Mouse (Mus musculus) CD8-positive naive resting alpha-beta T cell, adult 2 months (primary cell): Measurements from ENCODE around the gene Spata2l.
A peak's percentile ranks its signal among the peaks of the same experiment; 100 is the strongest.
"Not testable (repeated sequence)": the region's sequence is repeated elsewhere in the genome, so short reads cannot be mapped to it uniquely, and the experiment has no call there.

Experiments
- DNase-seq, 2 experiments: peaks; one replicate each; pipeline ENCODE4 v3.0.0; 2022; ENCODE audit warnings: low read depth in 2 of 2, low spot score in 2 of 2

The Spata2l gene

GRCm38 (mm10) chr8:123247748-123248147 lies 11.7 kb upstream of the Spata2l start:
- no peak for DNase-seq

GRCm38 (mm10) chr8:123245543-123245942 lies 9.5 kb upstream of the Spata2l start:
- DNase-seq, result no peak

- DNase-seq, result no peak
Measured at GRCm38 (mm10) chr8:123244382-123244781, 8.3 kb upstream of the Spata2l start.

GRCm38 (mm10) chr8:123243053-123243452 lies 7.0 kb upstream of the Spata2l start:
- DNase-seq, result no peak

DNA sequence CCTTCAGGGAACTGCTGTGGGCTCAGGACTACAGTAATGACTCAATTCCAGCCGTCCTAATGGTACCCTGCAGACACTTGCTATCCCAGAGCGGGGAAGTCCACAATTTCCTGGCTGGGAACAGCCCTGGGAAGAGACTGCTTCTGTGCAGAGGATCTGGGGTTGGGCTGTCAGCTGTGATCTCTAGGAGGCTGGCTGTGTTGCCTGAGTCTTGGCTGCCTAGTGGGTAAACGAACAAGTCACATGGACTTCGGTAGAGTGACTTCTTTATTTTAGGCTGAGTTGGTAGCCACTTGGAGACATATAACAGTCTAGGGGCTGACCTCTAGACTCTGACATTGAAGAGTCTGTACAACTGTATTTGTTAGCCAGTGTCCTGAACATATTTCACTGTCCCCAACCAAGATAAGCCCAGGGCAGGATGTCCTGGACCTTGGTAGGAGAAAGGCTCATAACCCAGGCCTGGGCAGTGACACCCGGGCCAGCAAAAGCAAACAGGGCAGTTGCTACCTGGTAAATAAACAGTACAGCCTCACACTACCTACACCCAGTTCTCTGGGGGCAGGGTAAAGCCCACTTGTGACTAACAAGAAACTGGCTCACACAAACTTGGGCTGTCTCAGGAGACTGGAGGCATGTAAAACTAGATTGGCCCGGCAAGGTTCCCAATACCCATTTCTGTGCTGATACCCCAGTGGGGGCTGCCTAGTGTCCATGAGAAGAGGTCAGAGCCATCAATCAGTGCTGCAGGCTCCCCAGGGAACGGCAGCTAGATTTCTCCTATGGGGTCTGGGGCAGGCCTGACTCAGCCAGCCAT lies 6.3 kb upstream of the Spata2l start:
- no peak for DNase-seq

DNA sequence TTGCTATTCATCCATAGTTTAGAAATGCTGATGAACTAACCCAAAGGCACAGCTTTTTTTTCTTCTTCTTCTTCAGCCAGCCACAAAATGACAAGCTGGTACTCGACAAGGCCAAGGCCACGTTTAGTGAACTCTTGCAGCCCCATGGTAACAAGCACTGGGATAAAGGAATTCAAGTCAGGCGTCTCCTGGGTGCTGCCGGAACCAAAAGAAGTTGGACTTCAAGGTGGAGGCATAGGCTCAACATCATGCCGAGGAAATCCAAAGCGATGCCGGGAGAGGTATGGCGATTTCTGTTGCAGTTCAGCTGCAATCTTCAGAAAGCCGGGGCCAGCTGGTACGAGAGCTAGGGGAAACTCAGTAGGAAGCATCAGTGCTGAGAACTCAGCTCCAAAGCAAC lies 3.4 kb upstream of the Spata2l start:
- no peak for DNase-seq

GRCm38 (mm10) chr8:123234918-123235519 lies 1.0 kb downstream of the Spata2l start:
- no peak for DNase-seq

DNA sequence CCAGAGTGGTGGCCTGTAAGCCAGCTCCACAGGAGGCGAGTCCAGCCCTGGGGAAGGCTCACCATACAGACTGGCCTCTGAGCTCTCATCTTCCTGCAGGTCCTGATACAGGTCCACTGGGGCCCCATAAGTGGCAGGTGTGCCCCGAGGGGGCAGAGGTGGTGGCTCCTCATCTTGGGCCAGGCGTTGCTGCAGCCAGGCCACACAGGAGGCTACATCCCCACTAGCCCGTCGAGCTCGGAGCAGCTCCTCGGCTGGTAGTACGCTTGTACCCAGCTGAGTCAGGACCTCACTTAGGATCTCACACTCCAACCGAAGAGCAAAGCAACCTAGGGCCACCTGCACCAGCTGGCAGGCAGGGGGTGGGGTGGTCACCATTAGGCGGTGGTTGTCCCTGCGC lies 2.3 kb downstream of the Spata2l start:
- DNase-seq, result no peak

DNA sequence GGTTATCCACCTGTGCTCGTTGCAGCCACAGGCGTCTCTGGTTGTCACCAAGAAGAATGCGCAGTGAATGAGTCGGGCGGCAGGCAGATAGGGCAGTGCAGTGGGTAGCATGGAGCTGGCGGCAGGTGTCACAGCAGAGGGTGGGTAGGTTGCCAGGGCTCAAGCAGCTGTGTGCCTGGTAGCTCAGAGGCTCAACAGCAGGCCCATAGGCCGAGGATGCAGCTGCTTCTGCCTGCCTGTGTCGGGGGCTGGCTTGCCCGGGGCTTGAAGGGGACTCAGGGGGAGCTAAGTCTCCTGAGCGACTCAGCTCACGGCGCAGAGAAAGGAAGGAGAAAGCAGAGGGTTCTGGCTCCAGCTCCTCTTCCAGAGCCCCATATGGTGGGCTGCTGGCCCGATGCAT lies 2.7 kb downstream of the Spata2l start:
- DNase-seq, result no peak

GRCm38 (mm10) chr8:123232553-123232952 lies 3.5 kb downstream of the Spata2l start:
- DNase-seq, result no peak

GRCm38 (mm10) chr8:123231742-123232141 lies 4.3 kb downstream of the Spata2l start:
- no peak for DNase-seq

GRCm38 (mm10) chr8:123230326-123230725 lies 5.7 kb downstream of the Spata2l start:
- DNase-seq, result not testable (repeated sequence)

- DNase-seq, result no peak
Measured at GRCm38 (mm10) chr8:123228416-123228815, 7.6 kb downstream of the Spata2l start.

DNA sequence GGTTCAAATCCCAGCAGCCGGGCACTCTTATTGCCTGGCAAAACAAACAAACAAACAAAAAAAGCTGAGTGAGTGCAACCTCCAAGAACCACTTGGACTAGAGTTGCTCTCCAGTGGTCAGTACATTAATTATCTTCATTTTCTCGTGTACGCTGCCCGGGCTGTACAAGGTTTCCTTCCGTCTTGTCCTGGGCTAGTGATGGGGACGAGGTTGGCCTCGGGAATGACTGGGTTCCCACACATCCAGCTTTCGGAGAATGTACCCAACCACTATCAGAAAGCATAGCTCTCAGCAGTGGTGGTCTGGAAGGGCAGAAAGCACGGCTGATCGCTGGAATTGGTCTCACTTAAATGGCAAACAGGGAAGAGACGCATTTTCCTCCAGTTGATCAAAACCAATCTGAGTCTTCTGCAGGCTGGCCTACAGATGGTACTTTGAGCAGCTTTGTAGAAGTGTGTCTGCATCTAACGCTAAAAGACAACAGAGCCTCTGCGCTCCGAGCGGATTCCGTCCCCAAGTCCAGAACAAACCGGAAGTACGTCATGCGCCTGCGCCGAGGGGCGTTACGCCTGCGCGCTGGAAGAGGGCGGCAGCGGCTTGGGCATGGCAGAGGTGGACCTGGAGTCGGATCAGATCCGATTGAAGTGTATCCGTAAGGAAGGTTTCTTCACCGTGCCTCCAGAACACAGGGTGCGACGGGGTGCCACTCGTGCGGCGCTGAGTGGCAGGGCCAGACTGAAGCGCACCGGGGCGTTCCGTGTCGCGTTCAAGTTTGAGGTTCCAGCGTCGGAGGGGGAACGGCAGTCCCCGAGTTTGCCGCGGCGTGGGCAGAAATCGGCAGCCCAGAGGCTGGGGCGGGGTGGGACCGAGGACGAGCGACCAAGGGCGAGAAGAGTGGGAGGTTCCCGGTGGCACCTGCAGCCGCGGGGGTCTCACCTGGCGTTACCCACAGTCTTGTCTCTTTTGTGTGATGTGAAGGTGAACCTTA lies 11.5 kb downstream of the Spata2l start, which contains the start of gene Cdk10:
Gene Cdk10 (plus strand): TSS at position 565 of the 989 bp plus-strand sequence.
- DNase-seq, result peak; percentile 83 to 88

GRCm38 (mm10) chr8:123220917-123221316 lies 15.1 kb downstream of the Spata2l start:
- no peak for DNase-seq

GRCm38 (mm10) chr8:123215430-123215829 lies 20.6 kb downstream of the Spata2l start:
- DNase-seq, result no peak

GRCm38 (mm10) chr8:123213118-123213772 lies 22.8 kb downstream of the Spata2l start:
- DNase-seq, result no peak

- DNase-seq, result peak; percentile 77 to 78
Measured at GRCm38 (mm10) chr8:123212321-123213117, 23.5 kb downstream of the Spata2l start, which contains the start of the genes Chmp1a and Spata33. Chmp1a (minus strand) TSS chr8:123212763. Spata33 (plus strand) TSS chr8:123212832.

- no peak for DNase-seq
Measured at GRCm38 (mm10) chr8:123211876-123212275, 24.2 kb downstream of the Spata2l start.

GRCm38 (mm10) chr8:123203571-123203970 lies 32.5 kb downstream of the Spata2l start:
- DNase-seq, result peak in 1 of 2 experiments; percentile 14
